Mouse (Mus musculus): Measurements from ENCODE around the gene Lgr4. TPM values are rescaled to one million over a fixed set of nuclear protein-coding genes. Genes with fewer than 3 reads are reported as not detected.
A peak's percentile ranks its signal among the peaks of the same experiment; 100 is the strongest.

The Lgr4 gene
- polyA plus RNA-seq, 1 experiment: 8.6 TPM

DNA sequence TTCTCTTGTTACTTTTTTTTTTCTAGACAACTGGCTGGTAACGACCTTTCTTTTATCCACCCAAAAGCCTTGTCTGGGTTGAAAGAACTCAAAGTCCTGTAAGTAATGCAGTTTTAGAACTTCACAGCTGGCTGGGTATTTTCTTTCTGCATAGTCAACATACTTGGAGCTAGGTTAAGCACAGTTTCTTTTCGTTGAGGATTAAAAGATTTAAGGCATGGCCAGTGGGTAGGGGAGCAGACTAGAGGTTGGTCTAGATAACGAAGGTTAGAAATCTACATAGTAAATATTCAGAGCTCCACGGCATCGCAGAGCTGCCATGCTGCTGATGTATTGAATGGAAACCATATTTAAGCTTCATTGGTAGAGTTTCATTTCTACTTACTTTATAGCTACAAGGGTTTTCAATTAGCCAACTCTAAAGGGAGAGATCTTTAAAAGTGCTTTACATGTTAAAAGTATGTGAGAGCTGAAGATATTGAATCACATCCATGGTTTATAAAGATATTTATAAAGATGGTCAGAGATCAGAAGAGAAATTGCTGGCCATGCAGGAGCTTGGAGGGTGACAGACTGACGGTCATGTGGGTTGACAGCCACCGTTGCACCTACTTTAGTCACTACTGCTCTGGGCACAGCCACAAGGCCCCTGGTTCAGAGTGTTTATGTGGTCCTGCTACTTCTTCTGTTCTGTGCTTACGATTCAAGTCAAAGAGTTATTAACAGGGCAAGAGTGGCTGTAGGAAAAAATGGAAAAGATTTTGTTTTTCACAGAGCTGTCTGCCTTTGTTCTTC is 72.4 kb downstream of the Lgr4 start:
- Histone ChIP-seq H3K27ac (replicated peaks; ENCODE audit: low read depth, low read length) (no peak overlapping the region), H3K4me3 (ENCODE audit: insufficient read depth, low read depth, low read length) (no peak overlapping the region), H3K4me1 (ENCODE audit: control insufficient read depth, insufficient read depth, insufficient read length, low read length) (no peaks in the 10 kb centered on the region)

DNA sequence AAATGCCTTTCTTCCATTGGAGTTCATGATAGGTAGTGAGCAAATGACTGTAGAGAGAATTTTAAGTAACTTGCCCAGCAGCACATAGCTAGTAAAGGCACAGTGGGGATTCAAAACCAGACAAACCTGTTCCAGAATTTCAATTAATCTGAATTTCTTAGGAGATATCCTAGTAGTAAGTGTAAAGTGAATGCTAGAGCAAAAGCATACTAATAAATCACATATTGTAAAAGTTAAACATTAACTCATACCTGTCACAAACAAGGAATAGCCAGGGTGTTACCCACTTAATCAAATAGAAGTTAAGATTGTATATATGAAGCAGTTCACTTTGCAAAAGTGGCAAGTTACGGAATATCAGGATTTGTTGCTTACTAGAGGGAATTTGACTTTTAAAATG is 74.3 kb downstream of the Lgr4 start:
- peaks cover 2% of the 10 kb centered on the region; the same call in 1 of the 2 replicates for H3K4me1 ChIP-seq (ENCODE audit: control insufficient read depth, insufficient read depth, insufficient read length, low read length)
- no peak overlapping the region for H3K4me3 ChIP-seq (ENCODE audit: insufficient read depth, low read depth, low read length)
- H3K27ac ChIP-seq (replicated peaks; ENCODE audit: low read depth, low read length): no peak overlapping the region

DNA sequence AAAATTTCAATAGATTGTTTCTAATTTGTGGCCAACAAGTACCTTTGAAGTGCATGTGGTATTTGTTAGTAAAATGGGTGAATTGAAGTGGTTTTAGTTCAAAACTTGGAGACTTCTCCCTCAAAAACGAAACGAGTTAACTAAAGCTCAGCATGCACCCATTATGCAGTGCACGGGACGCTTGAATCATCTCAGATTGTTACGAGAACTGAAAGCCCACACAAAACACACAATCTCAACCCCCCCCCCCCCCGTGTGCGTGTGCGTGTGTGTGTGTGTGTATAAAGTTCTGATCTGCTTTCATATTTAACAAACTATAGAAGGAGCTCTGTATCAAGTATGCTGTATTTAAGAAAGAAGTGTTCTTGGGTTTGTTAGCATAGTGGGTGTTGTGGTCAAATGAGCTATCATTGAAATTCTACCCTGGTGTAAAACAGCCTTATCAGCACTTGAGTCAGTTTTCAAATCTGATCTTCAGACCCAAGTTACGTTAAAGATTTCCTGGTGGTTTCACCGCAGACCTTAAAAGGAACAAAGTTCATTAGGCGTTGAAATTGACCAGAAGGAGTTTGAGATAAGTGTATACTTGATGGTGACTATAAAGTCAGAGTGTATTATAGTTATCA is 75.1 kb downstream of the Lgr4 start:
- Histone ChIP-seq H3K4me3 (ENCODE audit: insufficient read depth, low read depth, low read length) (no peak overlapping the region), H3K27ac (replicated peaks; ENCODE audit: low read depth, low read length) (no peak overlapping the region), H3K4me1 (ENCODE audit: control insufficient read depth, insufficient read depth, insufficient read length, low read length) (peaks cover 2% of the 10 kb centered on the region; the same call in 1 of the 2 replicates)

DNA sequence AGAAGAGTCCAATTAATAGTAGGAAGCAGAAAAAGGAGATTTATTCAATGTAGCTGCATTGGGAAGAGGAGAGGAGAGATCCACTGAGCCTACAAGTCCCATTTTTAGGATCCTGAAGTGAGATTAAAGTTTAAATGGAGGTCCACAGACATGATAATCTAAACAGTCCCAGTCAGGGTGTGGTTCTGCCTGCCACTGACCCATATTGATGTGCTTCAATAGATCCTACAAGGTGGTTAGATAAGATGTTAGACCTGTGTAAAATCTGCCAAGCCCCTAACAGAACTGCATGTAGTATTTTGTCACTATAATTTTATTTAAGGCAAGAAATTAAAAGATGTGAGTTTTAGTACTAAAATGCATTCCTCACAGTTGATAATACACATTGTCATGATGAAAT is 76.0 kb downstream of the Lgr4 start:
- H3K4me3 ChIP-seq (ENCODE audit: insufficient read depth, low read depth, low read length): no peak overlapping the region
- H3K27ac ChIP-seq (replicated peaks; ENCODE audit: low read depth, low read length): no peak overlapping the region

DNA sequence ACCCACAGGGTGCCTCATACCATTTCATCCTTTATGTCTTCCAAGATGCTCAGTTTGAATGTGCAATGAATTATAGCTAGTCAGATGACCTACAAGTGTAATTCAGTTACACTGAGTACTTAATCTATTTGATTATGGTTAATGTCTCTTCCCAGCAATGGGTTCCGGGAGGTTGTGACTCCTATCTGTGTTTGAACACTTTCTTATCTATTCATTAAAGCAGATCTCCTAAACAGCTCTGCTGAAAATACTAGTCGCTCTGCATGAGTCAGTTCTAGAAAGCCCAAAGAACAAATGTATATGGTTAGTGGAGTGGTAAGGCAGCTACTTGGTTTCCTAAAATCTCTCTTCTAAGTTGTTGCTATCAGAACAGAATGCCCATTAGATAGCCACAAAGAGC is 77.6 kb downstream of the Lgr4 start:
- H3K27ac ChIP-seq (replicated peaks; ENCODE audit: low read depth, low read length): no peak overlapping the region
- H3K4me3 ChIP-seq (ENCODE audit: insufficient read depth, low read depth, low read length): no peak overlapping the region
- H3K4me1 ChIP-seq (ENCODE audit: control insufficient read depth, insufficient read depth, insufficient read length, low read length): peaks cover 2% of the 10 kb centered on the region; the same call in 1 of the 2 replicates

More for the DNA sequence above, 76.0 kb downstream of the Lgr4 start:
- H3K4me1 ChIP-seq (ENCODE audit: control insufficient read depth, insufficient read depth, insufficient read length, low read length): peaks cover 2% of the 10 kb centered on the region; the same call in 1 of the 2 replicates

DNA sequence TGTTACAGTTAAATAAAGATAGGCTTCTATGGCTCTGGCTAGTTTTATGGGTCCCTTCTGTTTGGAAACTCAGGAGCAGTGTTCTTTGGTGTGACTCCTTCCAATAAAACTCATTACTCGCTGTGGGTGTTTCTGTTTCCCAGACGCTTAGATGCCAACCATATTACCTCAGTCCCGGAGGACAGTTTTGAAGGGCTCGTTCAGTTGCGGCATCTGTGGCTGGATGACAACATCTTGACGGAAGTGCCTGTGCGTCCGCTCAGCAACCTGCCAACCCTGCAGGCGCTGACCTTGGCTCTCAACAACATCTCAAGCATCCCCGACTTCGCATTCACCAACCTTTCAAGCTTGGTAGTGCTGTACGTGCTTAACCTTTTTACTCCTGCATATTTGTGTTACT is 79.0 kb downstream of the Lgr4 start:
- Histone ChIP-seq H3K4me1 (ENCODE audit: control insufficient read depth, insufficient read depth, insufficient read length, low read length) (peaks cover 2% of the 10 kb centered on the region; the same call in 1 of the 2 replicates), H3K27ac (replicated peaks; ENCODE audit: low read depth, low read length) (no peak overlapping the region), H3K4me3 (ENCODE audit: insufficient read depth, low read depth, low read length) (no peak overlapping the region)

DNA sequence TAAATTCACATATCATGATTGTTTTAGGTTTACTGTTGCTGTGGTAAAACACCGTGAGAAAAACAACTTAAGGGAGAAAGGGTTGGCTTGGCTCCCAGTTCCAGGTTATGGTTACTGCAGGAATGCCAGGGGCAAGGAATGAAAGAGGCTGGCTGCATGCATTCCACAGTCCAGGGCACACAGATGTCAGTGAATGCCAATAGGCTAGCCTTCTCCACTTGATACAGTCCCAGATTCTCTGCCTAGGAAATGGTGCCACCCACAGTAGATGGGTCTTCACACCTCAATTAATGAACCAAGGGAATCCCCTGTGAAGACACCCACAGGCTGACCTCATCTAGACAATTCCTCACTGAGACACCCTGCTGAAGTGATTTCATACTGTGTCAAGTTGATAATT is 87.2 kb downstream of the Lgr4 start:
- Histone ChIP-seq H3K4me1 (ENCODE audit: control insufficient read depth, insufficient read depth, insufficient read length, low read length) (no peaks in the 10 kb centered on the region), H3K4me3 (ENCODE audit: insufficient read depth, low read depth, low read length) (no peak overlapping the region), H3K27ac (replicated peaks; ENCODE audit: low read depth, low read length) (no peak overlapping the region)

DNA sequence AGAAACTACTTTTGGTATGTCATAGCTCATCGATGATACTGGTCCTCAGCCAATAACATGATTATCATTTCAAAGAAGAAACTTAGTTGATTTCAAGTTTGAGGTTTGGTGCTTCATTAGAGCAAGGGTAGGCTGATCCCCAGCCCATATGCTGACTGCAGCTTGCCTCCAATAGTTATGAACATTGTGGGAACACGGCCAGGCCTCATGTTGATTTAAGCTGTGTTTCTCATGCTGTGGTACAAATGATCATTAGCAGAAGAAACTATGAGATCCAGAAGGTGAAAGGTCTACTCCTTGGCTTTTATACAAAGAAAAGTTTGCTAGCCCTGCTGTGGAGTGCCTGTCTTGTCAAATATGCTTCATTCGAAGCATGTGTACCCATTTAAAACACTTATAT is 87.7 kb downstream of the Lgr4 start:
- no peaks in the 10 kb centered on the region for H3K4me1 ChIP-seq (ENCODE audit: control insufficient read depth, insufficient read depth, insufficient read length, low read length)
- no peak overlapping the region for H3K4me3 ChIP-seq (ENCODE audit: insufficient read depth, low read depth, low read length)
- no peak overlapping the region for H3K27ac ChIP-seq (replicated peaks; ENCODE audit: low read depth, low read length)

DNA sequence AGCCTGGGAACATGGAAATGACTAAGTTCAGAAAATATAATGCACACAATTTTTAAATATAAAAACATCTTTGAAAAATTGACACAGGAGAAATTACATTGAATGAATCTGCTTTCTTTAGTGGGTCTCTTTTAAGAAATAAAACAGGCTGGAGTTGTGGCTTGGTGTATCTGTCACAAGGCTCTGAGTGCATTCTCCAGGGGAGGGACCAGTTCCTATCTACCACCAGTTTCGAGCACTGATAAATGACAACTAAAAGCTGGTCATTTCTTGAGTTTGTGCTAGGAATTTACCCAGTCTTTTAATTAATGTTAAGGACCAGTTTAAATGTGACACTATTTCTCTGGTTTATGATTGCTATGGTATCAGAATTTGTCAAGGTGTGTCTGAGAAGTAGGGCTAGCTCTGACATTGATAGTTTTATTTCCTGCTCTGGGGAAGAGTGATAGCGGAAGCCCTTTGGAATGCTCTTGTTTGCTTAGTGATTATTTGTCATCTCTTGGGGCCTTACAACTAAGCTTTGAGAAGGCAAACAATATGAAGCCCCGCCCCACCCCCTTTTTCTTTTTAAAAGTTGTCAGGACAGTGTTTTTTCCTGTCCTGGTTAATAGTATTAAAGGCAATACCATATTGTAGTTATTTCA is 88.3 kb downstream of the Lgr4 start:
- no peak overlapping the region for H3K27ac ChIP-seq (replicated peaks; ENCODE audit: low read depth, low read length)
- H3K4me3 ChIP-seq (ENCODE audit: insufficient read depth, low read depth, low read length): no peak overlapping the region
- H3K4me1 ChIP-seq (ENCODE audit: control insufficient read depth, insufficient read depth, insufficient read length, low read length): no peaks in the 10 kb centered on the region

DNA sequence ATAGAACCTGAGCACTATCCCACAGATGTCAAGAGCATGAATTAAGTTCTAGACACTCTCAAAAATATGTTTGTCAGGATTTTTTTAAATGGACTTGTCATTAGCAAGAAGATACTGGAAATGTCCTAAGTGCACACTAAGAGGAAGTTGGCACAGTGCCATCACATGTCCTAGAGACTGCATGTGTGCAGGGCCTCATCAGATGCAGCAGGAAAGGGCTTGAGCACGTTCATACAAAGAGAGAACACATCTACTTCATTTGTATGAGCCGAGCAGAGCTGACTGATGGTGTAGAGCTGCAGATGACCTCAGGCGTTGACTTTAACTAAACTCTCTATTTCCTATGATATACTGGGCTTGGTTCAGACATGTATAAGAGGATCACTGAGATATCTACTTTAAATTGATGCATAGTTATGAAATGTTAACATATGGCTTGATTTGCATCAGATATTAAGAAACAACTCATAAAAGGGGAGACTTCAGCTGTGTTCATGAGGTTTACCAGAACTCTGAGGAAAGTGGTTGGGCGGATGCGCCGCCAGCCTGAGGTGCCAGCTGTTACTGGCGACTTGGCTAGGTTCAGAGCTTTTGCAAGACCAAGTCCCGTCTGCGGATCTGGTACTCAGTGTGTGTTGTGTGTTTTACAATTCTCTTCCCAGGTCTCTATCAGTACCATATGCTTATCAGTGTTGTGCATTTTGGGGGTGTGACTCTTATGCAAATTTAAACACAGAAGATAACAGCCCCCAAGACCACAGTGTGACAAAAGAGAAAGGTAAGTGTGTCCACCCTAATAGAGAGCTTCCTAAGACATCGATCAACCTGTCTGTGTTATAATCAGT is 90.2 kb downstream of the Lgr4 start:
- Histone ChIP-seq H3K27ac (replicated peaks; ENCODE audit: low read depth, low read length) (no peak overlapping the region), H3K4me3 (ENCODE audit: insufficient read depth, low read depth, low read length) (no peak overlapping the region), H3K4me1 (ENCODE audit: control insufficient read depth, insufficient read depth, insufficient read length, low read length) (no peaks in the 10 kb centered on the region)

DNA sequence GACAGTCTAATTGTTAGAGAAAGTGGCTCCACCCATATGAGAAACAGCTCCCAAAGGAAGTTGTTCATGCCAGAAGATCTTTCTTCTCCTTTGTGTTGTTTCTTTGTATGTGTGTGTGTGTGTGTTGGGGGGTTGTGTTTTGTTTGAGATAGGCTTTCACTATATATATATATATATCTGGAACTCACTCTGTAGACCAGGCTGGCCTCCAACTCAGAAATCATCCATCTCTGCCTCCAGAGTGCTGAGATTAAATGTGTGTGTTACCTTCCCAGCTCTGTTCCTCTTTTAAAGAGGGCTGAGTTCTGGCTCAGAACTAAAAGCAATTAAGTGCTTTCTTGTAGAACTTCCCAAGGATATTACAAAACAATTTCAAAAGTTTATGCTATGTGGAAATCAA is 92.0 kb downstream of the Lgr4 start:
- no peak overlapping the region for H3K4me3 ChIP-seq (ENCODE audit: insufficient read depth, low read depth, low read length)
- no peaks in the 10 kb centered on the region for H3K4me1 ChIP-seq (ENCODE audit: control insufficient read depth, insufficient read depth, insufficient read length, low read length)

DNA sequence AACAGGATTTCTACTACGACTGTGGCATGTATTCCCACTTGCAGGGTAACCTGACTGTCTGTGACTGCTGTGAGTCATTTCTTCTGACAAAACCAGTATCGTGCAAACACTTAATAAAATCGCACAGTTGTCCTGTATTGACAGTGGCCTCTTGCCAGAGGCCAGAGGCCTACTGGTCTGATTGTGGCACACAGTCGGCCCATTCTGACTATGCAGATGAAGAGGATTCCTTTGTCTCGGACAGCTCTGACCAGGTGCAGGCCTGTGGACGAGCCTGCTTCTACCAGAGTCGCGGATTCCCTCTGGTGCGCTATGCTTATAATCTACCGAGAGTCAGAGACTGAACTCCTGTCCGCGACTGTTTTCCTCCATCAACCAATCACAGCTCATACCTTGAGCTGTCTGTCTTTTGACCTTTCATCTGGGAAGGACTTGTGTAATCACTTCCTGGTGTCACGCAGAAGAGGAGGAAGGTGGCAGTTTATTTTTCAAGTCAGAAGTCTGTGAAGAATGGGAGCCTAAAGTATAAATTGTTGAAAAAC is 94.8 kb downstream of the Lgr4 start:
- no peak overlapping the region for H3K27ac ChIP-seq (replicated peaks; ENCODE audit: low read depth, low read length)
- no peaks in the 10 kb centered on the region for H3K4me1 ChIP-seq (ENCODE audit: control insufficient read depth, insufficient read depth, insufficient read length, low read length)

More for the DNA sequence above, 92.0 kb downstream of the Lgr4 start:
- H3K27ac ChIP-seq (replicated peaks; ENCODE audit: low read depth, low read length): no peak overlapping the region

DNA sequence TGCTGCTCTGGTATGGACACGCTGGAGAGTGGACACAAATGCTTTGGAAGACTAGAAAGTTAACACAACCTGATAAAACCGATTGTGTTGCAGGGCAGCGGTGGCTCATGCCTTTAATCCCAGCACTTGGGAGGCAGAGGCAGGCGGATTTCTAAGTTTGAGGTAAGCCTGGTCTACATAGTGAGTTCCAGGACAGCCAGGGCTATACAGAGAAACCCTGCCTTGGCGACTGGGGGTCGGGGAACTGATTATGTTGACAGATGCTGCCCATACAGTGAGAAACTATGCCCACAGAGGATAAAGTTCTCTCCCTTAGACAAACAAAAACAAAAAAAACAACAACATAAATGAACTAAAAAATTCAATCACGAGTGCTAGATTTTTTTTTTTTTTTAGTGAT is 99.6 kb downstream of the Lgr4 start:
- H3K4me3 ChIP-seq (ENCODE audit: insufficient read depth, low read depth, low read length): no peak overlapping the region; the same call in 1 of the 2 replicates
- H3K27ac ChIP-seq (replicated peaks; ENCODE audit: low read depth, low read length): no peak overlapping the region
- no peaks in the 10 kb centered on the region for H3K4me1 ChIP-seq (ENCODE audit: control insufficient read depth, insufficient read depth, insufficient read length, low read length)

More for the DNA sequence above, 94.8 kb downstream of the Lgr4 start:
- no peak overlapping the region for H3K4me3 ChIP-seq (ENCODE audit: insufficient read depth, low read depth, low read length)

DNA sequence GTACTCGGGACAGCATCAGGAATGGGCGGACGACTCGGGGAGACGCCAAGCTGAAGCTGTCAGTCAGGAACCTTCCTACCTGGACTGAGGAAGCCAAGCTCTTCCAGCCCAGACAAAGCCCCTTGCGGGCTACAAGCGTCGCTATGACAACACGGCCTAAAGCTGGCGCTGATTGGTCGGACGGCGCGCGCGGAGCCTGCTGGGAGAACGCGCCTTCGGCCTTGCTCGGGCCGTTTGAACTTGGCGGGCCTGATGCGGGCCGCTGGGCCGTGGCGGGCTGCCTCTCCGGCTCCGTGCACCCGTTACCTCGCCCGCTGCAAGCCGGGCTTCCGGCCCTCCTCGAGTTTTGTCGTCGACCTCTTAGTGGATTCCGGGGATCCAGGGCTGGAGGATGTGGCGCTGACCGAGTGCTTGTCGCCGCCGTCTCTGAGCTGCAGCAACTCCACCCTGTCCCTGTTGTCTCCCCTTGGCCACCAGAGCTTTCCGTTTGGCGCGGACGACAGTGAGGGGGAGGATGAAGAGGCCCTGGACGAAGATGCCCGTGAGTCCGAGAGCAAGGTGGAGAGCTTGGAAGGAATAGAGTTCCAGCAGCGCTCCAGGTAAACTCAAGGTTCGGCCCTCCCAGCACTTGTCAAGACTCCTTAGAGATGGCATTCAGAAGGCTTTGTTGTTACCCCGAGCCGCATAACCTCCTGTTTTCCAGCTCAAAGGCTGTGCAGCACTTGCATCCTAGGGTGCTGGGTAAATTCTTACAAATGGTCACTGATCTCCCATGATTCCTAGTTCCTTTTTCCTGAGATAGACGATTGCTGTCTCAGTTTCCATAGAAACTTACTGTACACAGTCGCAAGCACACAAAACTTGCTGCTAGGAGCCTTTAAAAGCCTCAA is 100.4 kb downstream of the Lgr4 start, which contains the start of gene Ccdc34:
Ccdc34 (plus strand) TSS at position 202 of the 890 bp plus-strand sequence.
- no peaks in the 10 kb centered on the region for H3K4me1 ChIP-seq (ENCODE audit: control insufficient read depth, insufficient read depth, insufficient read length, low read length)
- H3K4me3 ChIP-seq (ENCODE audit: insufficient read depth, low read depth, low read length): peak within 1 kb of the TSS; percentile 61
- H3K27ac ChIP-seq (replicated peaks; ENCODE audit: low read depth, low read length): no peak within 1 kb of the TSS
